24 mouse cellular contexts compared by ENCODE assay signal in the genomic region with DNA sequence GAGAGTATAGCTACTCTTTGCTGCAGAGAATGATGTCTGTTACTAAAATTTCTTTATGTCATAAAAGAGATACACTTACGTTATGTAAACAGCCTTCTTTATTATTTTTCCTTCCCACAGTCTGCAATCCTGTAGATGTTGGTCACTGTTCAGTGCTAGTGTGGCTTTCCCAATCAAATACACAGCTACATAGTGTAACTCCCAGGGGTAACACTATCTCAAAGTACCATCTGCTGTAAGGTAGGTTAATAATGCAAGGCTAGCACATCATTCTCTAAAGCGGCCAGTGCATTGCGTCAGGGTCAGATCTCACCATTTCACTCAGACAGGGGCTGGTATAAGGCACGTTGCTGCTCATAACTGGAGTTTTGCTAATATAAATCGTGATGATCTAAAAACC.
"Had no signal": no experiment of that assay in that cellular context is flagged by ENCODE, and none has a peak within 500 bp of the region (broad histone marks: within the 10 kb centered on the region; RNA-seq: fewer than 3 reads in every experiment).

No protein-coding gene starts in this region.

- H3K9ac ChIP-seq: heart, embryonic 12.5 days; hindbrain, embryonic 13.5 days; hindbrain, embryonic 15.5 days; intestine, embryonic 15.5 days; limb, embryonic 12.5 days; liver, embryonic 12.5 days had no signal

- DNase-seq: gastrocnemius, adult 2 months; gastrocnemius, postnatal 10 days; gastrocnemius, postnatal 25 days; heart, adult 18-20 months; heart, postnatal 10 days; heart, postnatal 4 days; kidney, adult 18-20 months; kidney, adult 8-10 months; kidney, postnatal 10 days; kidney, postnatal 36 days; layer of hippocampus, adult 9-11 months; layer of hippocampus, postnatal 36 days; liver had no signal

- H3K4me2 ChIP-seq: heart, embryonic 12.5 days; hindbrain, embryonic 13.5 days; hindbrain, embryonic 15.5 days; intestine, embryonic 15.5 days; limb, embryonic 12.5 days; liver, embryonic 12.5 days had no signal

- H3K4me3 ChIP-seq: gastrocnemius, adult 2 months; heart, embryonic 10.5 days; heart, embryonic 12.5 days; hindbrain, embryonic 13.5 days; hindbrain, embryonic 15.5 days; intestine, embryonic 15.5 days; left cerebral cortex, adult 2 months; limb, embryonic 10.5 days; limb, embryonic 12.5 days; liver, embryonic 12.5 days had no signal

- H3K4me1 ChIP-seq: heart, embryonic 10.5 days; heart, embryonic 12.5 days; hindbrain, embryonic 13.5 days; hindbrain, embryonic 15.5 days; intestine, embryonic 15.5 days; limb, embryonic 10.5 days; limb, embryonic 12.5 days; liver, embryonic 12.5 days had no signal

- H3K9me3 ChIP-seq: heart, embryonic 10.5 days; heart, embryonic 12.5 days; hindbrain, embryonic 13.5 days; hindbrain, embryonic 15.5 days; intestine, embryonic 15.5 days; limb, embryonic 10.5 days; limb, embryonic 12.5 days; liver, embryonic 12.5 days had no signal

- H3K27me3 ChIP-seq: heart, embryonic 12.5 days; hindbrain, embryonic 13.5 days; hindbrain, embryonic 15.5 days; intestine, embryonic 15.5 days; limb, embryonic 12.5 days; liver, embryonic 12.5 days had no signal

- H3K36me3 ChIP-seq: heart, embryonic 10.5 days; heart, embryonic 12.5 days; hindbrain, embryonic 13.5 days; hindbrain, embryonic 15.5 days; intestine, embryonic 15.5 days; limb, embryonic 10.5 days; limb, embryonic 12.5 days; liver, embryonic 12.5 days had no signal

- ATAC-seq: inflammation-experienced regulatory T-cells, adult 6 months; intestine, embryonic 15.5 days; intestine, postnatal 0 days; liver, embryonic 12.5 days had no signal

- H3K27ac ChIP-seq: gastrocnemius, adult 2 months; heart, embryonic 10.5 days; hindbrain, embryonic 13.5 days; hindbrain, embryonic 15.5 days; intestine, embryonic 15.5 days; left cerebral cortex, adult 2 months; limb, embryonic 10.5 days; limb, embryonic 12.5 days; liver, embryonic 12.5 days had no signal
